Mouse (Mus musculus) Muller cell, postnatal 12 days (primary cell): ENCODE results near the gene Cs.

Experiments used
- DNase-seq: peaks from one replicate; pipeline ENCODE4 v3.0.0-alpha.2; 2015; ENCODE audit errors: inconsistent ontology term

Gene Cs

GRCm38 (mm10) chr10:128335582-128335981 lies 2.0 kb upstream of the Cs start:
- DNase-seq: peak; percentile 68

GRCm38 (mm10) chr10:128336195-128336594 lies 1.3 kb upstream of the Cs start:
- DNase-seq: no peak

- no peak for DNase-seq
These were observed 937 bp upstream of the Cs start for GRCm38 (mm10) chr10:128336597-128336996.

- no peak for DNase-seq
These were observed 881 bp downstream of the Cs start for GRCm38 (mm10) chr10:128338415-128338814.

GRCm38 (mm10) chr10:128338948-128339347 lies 1.4 kb downstream of the Cs start:
- DNase-seq: no peak

GRCm38 (mm10) chr10:128340257-128340656 lies 2.7 kb downstream of the Cs start:
- no peak for DNase-seq

- peak; percentile 80 for DNase-seq
These were observed 5.9 kb downstream of the Cs start for GRCm38 (mm10) chr10:128343436-128343835.

- DNase-seq: peak; percentile 100
These were observed 7.2 kb downstream of the Cs start for GRCm38 (mm10) chr10:128344568-128345275.

GRCm38 (mm10) chr10:128347541-128347940 lies 10.0 kb downstream of the Cs start:
- no peak for DNase-seq

GRCm38 (mm10) chr10:128358796-128359195 lies 21.3 kb downstream of the Cs start:
- DNase-seq: no peak

GRCm38 (mm10) chr10:128359226-128359625 lies 21.7 kb downstream of the Cs start:
- DNase-seq: no peak

- DNase-seq: no peak
These were observed 24.3 kb downstream of the Cs start for GRCm38 (mm10) chr10:128361836-128362235.

- no peak for DNase-seq
These were observed 25.0 kb downstream of the Cs start for GRCm38 (mm10) chr10:128362568-128362967.

GRCm38 (mm10) chr10:128367899-128368401 lies 30.4 kb downstream of the Cs start:
- no peak for DNase-seq

- peak; percentile 97 for DNase-seq
These were observed 31.1 kb downstream of the Cs start, which contains the start of gene Coq10a for GRCm38 (mm10) chr10:128368402-128369217. Gene Coq10a (minus strand): TSS chr10:128368997.

- no peak for DNase-seq
These were observed 31.6 kb downstream of the Cs start for GRCm38 (mm10) chr10:128369218-128369543.

- no peak for DNase-seq
These were observed 32.1 kb downstream of the Cs start for GRCm38 (mm10) chr10:128369599-128369998.

GRCm38 (mm10) chr10:128370021-128370420 lies 32.5 kb downstream of the Cs start:
- DNase-seq: no peak

- no peak for DNase-seq
These were observed 33.1 kb downstream of the Cs start for GRCm38 (mm10) chr10:128370601-128371000.

- DNase-seq: no peak
These were observed 34.6 kb downstream of the Cs start for GRCm38 (mm10) chr10:128372142-128372541.

GRCm38 (mm10) chr10:128372989-128373748 lies 35.6 kb downstream of the Cs start:
- no peak for DNase-seq

- no peak for DNase-seq
These were observed 36.9 kb downstream of the Cs start for GRCm38 (mm10) chr10:128374393-128374792.
